Mouse (Mus musculus): ENCODE data around the gene Nck2. TPM values are rescaled to one million over a fixed set of nuclear protein-coding genes. Genes with fewer than 3 reads are reported as not detected.

Gene Nck2
- total RNA-seq (2023) = 49.1 TPM

GRCm38 (mm10) chr1:43444531-43444930, at the start of gene Nck2:
TSS of gene Nck2 (plus strand) at chr1:43444579.

Other genes with a start within 250 kb of the Nck2 start
- gene Fhl2, start 247.6 kb upstream of the Nck2 start, total RNA-seq (2023) = 3.2 TPM

All from CD4-positive naive resting alpha-beta T cell, adult 57 days (primary cell).